Mouse (Mus musculus) heart, embryonic 13.5 days (tissue): ENCODE measurements around the gene Sumo1. TPM values are rescaled to one million over a fixed set of nuclear protein-coding genes. Genes with fewer than 3 reads are reported as not detected.

Source experiments
- ATAC-seq: fragments of 200-750 bp; cut with Nextera tagmentation; 2 replicates; pipeline ENCODE4 v1.8.0; 2017; ENCODE audit warnings: moderate TSS enrichment; ENCODE audit not compliant: insufficient number of reproducible peaks, low FRiP score, low TSS enrichment; ENCODE audit errors: extremely low read depth
- H3K27ac ChIP-seq: fragments of 300-500 bp; sonication (generic); replicated peaks from 2 replicates; pipeline ENCODE4 v1.5.1; 2015; ENCODE audit warnings: moderate library complexity, mild to moderate bottlenecking, inconsistent platforms
- H3K27me3 ChIP-seq: fragments of 300-500 bp; sonication (generic); replicated peaks from 2 replicates; pipeline ENCODE4 v1.6.1; 2015; ENCODE audit warnings: mild to moderate bottlenecking, inconsistent platforms
- H3K36me3 ChIP-seq: fragments of 300-500 bp; sonication (generic); 2 replicates; pipeline ENCODE4 v1.6.1; 2015; ENCODE audit warnings: mild to moderate bottlenecking, inconsistent platforms
- H3K4me1 ChIP-seq: fragments of 300-500 bp; sonication (generic); 2 replicates; pipeline ENCODE4 v1.6.1; 2015; ENCODE audit warnings: inconsistent platforms
- H3K4me2 ChIP-seq: fragments of 300-500 bp; sonication (generic); 2 replicates; pipeline ENCODE4 v1.6.1; 2015; ENCODE audit warnings: inconsistent platforms, mild to moderate bottlenecking, moderate library complexity
- H3K4me3 ChIP-seq: fragments of 300-500 bp; sonication (generic); 2 replicates; pipeline ENCODE4 v1.5.1; 2015; ENCODE audit warnings: moderate library complexity, mild to moderate bottlenecking, inconsistent platforms
- H3K9ac ChIP-seq: fragments of 300-500 bp; sonication (generic); 2 replicates; pipeline ENCODE4 v1.6.1; 2015; ENCODE audit warnings: inconsistent platforms, mild to moderate bottlenecking, moderate library complexity
- H3K9me3 ChIP-seq: fragments of 300-500 bp; sonication (generic); 2 replicates; pipeline ENCODE4 v1.6.1; 2016; ENCODE audit warnings: inconsistent platforms
- WGBS: fragments of 180-500 bp; shearing (Covaris S2); methylation state at CpG from one replicate; pipeline ENCODE4 v1.1.7; 2015; ENCODE audit warnings: mixed read lengths; 5-methylcytosine and 5-hydroxymethylcytosine counted together
- polyA plus RNA-seq: library from polyadenylated mRNA; unstranded; fragments of >200 nt; fragmentation: Nextera tagmentation; extraction: Ambion mirVana; gene quantifications from 2 replicates; pipeline ENCODE4 v1.2.1, GENCODE M21; 2015

Sumo1 gene
- polyA plus RNA-seq, 1 experiment from 2014 or later = 223 TPM

DNA sequence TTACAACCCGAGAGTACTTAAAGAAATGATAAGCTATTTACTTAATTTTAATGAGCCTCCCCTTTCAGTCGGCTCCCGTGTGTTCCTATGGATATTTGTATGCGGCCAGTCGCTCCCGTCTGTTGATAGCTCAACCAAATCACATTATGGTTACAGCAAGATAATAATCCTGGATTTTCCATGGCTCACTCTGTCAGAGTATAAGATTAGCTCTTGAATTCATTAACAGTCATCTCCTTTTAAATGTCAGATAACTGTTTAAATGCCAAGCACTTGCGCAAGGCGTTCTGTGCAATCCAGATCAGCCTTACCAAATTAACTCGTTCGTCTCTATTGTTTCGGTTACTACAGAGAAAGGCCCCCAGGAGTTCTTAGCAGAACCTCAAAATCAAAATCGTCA, 77.8 kb downstream of the Sumo1 start:
- 24% methylated on average over 12 of the region's 12 CpGs for WGBS
- Histone ChIP-seq H3K9me3 (no peaks in the 10 kb centered on the region), H3K4me3 (peak overlapping the region; percentile 13), H3K27ac (no peak overlapping the region), H3K27me3 (peaks cover 76% of the 10 kb centered on the region), H3K4me1 (peaks cover 16% of the 10 kb centered on the region; the same call in 1 of the 2 replicates), H3K9ac (peak overlapping the region; percentile 0; the same call in 1 of the 2 replicates), H3K4me2 (peak overlapping the region; percentile 47), H3K36me3 (no peaks in the 10 kb centered on the region)
- ATAC-seq = no peak

DNA sequence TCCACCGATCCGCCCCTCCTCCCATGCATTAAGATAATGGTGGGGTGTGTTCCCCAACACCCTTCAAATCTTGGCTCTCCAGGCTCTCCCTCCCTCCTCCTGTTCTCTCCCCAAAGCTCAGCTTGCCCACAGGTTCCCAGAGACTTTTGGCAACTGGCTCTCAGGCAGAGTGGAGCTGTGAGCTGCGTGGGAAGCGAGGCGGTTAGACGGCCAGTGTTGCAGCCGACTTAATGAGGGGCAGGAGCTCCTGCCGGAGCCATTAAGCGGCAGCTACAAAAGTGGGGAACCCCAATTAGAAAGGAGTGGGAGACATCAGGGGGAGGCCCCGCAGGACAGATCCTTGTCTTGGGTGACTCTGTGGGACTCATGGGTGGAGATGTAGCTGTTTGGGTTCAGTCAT, 78.3 kb downstream of the Sumo1 start:
- no peak overlapping the region for H3K27ac ChIP-seq
- H3K27me3 ChIP-seq = peaks cover 71% of the 10 kb centered on the region
- ATAC-seq = no peak
- no peak overlapping the region for H3K9ac ChIP-seq
- peak overlapping the region; percentile 47 for H3K4me2 ChIP-seq
- no peaks in the 10 kb centered on the region for H3K9me3 ChIP-seq
- 8% methylated on average over 10 of the region's 10 CpGs for WGBS
- H3K4me3 ChIP-seq = peak overlapping the region; percentile 13
- H3K36me3 ChIP-seq = no peaks in the 10 kb centered on the region
- peaks cover 16% of the 10 kb centered on the region; the same call in 1 of the 2 replicates for H3K4me1 ChIP-seq

DNA sequence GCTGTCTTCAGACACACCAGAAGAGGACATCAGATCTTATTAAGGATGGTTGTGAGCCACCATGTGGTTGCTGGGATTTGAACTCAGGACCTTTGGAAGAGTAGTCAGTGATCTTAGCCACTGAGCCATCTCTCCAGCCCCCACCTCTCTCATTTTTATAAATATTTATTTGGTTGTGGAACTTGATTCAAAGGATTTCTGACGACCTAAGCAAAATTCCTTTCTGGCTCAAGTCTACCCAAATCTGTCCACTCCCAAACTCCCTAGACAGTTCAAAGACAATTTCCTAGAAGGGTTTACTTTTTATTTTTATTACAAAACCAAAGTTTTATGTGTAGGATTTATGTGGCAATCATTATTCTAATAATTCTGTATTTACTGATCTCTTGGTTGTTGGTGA, 81.4 kb downstream of the Sumo1 start:
- ATAC-seq = no peak
- Histone ChIP-seq H3K4me2 (no peak overlapping the region), H3K9me3 (no peaks in the 10 kb centered on the region), H3K36me3 (no peaks in the 10 kb centered on the region), H3K4me3 (no peak overlapping the region), H3K4me1 (peaks cover 21% of the 10 kb centered on the region), H3K27me3 (peaks cover 55% of the 10 kb centered on the region), H3K27ac (no peak overlapping the region), H3K9ac (no peak overlapping the region)
- 69% methylated on average over 1 of the region's 1 CpGs for WGBS

DNA sequence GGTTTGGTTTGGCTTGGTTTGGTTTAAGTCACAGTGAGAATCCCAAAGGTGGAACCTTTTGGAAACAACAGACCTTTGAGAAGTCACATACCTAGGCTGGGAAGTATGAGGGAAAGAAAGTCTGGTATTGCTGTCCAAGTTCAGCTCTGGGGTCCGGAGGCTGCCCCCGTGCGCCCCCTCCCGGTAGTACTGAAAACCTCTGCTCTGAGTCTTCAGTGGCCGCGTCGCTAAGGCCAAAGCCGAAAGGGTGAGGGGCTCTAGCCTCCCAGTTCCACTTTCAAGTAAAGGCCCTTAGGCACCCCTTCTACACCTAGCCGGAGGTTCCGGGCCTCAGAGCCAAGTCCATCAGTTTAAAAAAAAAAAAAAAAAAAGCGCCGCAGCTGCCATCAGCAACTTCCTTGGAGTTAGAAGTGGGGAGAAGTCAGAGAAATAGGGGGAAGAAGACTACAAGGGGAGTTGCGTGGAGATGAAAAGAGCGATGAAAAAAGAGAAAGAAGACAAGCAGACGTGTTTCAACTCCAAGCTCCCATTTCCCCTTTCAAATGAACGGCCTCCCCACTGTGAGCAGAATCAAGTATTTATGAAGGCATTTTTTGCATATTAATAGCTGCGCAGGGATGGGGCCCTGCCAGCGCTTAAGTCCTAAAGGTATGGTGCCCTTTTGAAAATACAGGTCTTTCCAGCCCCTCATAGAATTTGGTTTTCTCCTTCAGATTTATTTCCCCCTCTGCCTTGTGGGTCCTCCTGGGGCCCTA, 85.8 kb downstream of the Sumo1 start:
- Histone ChIP-seq H3K4me1 (peaks cover 21% of the 10 kb centered on the region), H3K4me2 (peak overlapping the region; percentile 61), H3K9ac (peak overlapping the region; percentile 71), H3K9me3 (no peaks in the 10 kb centered on the region), H3K27ac (no peak overlapping the region), H3K4me3 (peak overlapping the region; percentile 30), H3K36me3 (no peaks in the 10 kb centered on the region), H3K27me3 (peaks cover 30% of the 10 kb centered on the region)
- 16% methylated on average over 18 of the region's 18 CpGs for WGBS
- no peak for ATAC-seq

DNA sequence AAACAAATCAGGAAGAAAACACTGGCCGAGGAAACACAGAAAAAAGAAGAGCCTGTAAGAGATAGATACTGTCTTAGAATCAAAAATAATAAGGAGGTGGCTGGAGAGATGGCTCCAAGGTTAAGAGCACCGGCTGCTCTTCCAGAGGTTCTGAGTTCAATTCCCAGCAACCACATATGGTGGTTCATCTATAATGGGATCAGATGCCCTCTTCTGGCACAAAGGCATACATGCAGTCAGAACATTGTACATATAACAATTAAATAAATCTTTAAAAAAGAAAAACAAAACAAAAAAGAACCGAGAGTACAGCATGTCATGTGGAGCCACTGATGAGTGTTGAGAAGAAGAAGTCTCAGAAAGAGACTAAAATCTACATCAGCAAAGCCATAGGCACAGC, 89.8 kb downstream of the Sumo1 start:
- Histone ChIP-seq H3K9ac (no peak overlapping the region), H3K36me3 (no peaks in the 10 kb centered on the region), H3K4me3 (no peak overlapping the region), H3K27ac (no peak overlapping the region; the same call in 1 of the 2 replicates), H3K4me1 (peaks cover 38% of the 10 kb centered on the region), H3K27me3 (peaks cover 30% of the 10 kb centered on the region), H3K9me3 (no peaks in the 10 kb centered on the region), H3K4me2 (no peak overlapping the region)
- ATAC-seq = no peak
- WGBS = 69% methylated on average over 3 of the region's 3 CpGs

DNA sequence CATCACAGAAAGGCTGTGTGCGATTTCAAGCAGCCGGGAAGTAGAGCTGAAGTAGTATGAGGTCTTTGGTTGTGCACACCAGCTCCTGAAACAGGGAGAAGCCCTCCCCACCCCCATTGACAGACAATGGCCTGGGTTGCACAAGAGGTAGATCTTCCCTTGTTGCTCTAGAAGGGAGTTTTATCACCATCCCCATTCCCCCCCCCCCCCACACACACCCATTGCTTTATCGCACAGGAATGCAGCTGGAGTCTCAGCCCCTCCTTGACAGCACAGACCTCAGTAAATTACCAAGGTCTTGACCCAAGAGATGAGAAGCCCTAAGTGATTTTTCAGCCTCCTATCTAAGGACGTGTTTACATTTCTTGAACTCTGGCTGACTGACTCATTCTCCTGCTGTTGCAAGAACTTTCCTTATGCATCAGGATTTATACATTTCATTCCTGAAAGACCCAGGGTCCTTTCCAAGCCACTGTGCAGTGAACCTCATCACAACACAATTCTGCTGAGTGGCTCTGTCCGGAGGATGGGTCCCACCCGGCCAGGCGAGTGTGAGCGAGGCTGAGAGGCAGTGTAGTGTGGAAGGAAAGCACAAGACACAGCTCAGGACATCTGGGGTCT, 90.4 kb downstream of the Sumo1 start:
- no peak for ATAC-seq
- H3K27ac ChIP-seq = peak overlapping the region; percentile 46
- no peaks in the 10 kb centered on the region for H3K36me3 ChIP-seq
- H3K4me1 ChIP-seq = peaks cover 38% of the 10 kb centered on the region
- no peak overlapping the region for H3K4me3 ChIP-seq
- no peak overlapping the region for H3K9ac ChIP-seq
- no peaks in the 10 kb centered on the region for H3K9me3 ChIP-seq
- 16% methylated on average over 8 of the region's 8 CpGs for WGBS
- H3K4me2 ChIP-seq = peak overlapping the region; percentile 30
- peaks cover 29% of the 10 kb centered on the region; the same call in 1 of the 2 replicates for H3K27me3 ChIP-seq

DNA sequence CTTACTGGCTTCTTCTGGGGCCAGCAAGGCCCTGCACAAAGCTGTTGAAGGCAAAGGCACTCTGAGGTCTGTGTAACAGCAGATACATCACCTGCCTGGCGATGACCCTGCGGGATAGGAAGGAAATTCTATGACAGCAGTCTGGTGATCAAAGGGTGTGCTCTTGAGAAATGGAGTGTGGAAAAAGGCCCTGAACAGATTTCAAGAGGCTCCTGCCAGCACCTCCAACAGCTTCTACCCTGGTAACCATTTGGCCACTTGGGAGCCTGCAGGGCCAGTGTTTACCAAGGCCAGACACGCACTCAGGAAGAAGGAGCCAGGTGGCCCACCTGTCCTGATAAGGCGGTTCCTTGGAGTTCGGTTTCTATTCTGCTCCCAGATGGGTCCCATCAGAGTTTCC, 91.3 kb downstream of the Sumo1 start:
- peaks cover 33% of the 10 kb centered on the region for H3K4me1 ChIP-seq
- H3K36me3 ChIP-seq = no peaks in the 10 kb centered on the region
- H3K4me2 ChIP-seq = no peak overlapping the region
- H3K9me3 ChIP-seq = no peaks in the 10 kb centered on the region
- no peak overlapping the region for H3K9ac ChIP-seq
- H3K27me3 ChIP-seq = peaks cover 27% of the 10 kb centered on the region; the same call in 1 of the 2 replicates
- no peak for ATAC-seq
- peak overlapping the region; percentile 46 for H3K27ac ChIP-seq
- whole genome bisulfite sequencing = 21% methylated on average over 5 of the region's 5 CpGs
- no peak overlapping the region for H3K4me3 ChIP-seq

DNA sequence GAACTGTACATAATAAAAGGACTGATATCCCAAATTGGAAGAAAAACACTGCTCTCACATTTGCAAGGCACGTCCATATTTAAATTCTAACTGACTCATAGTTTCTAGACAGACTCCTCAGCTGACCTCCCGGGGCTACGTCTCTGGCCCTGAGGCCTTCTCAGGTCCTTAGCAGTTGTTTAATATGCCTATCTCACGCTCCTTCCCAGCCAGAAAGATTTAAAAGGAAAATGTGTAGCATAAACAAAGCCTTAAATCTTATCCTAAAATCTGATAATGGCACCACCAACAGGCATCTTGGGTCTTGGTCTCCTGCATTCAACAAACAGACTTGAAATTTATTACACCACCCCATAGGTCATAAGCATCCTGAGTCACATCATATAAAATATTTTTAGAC, 91.9 kb downstream of the Sumo1 start:
- peaks cover 29% of the 10 kb centered on the region for H3K27me3 ChIP-seq
- no peak overlapping the region for H3K27ac ChIP-seq
- no peak overlapping the region for H3K4me3 ChIP-seq
- H3K9ac ChIP-seq = no peak overlapping the region
- H3K4me1 ChIP-seq = peaks cover 33% of the 10 kb centered on the region
- ATAC-seq = no peak
- no peaks in the 10 kb centered on the region for H3K9me3 ChIP-seq
- no peak overlapping the region for H3K4me2 ChIP-seq
- WGBS = 61% methylated on average over 4 of the region's 4 CpGs
- H3K36me3 ChIP-seq = no peaks in the 10 kb centered on the region

DNA sequence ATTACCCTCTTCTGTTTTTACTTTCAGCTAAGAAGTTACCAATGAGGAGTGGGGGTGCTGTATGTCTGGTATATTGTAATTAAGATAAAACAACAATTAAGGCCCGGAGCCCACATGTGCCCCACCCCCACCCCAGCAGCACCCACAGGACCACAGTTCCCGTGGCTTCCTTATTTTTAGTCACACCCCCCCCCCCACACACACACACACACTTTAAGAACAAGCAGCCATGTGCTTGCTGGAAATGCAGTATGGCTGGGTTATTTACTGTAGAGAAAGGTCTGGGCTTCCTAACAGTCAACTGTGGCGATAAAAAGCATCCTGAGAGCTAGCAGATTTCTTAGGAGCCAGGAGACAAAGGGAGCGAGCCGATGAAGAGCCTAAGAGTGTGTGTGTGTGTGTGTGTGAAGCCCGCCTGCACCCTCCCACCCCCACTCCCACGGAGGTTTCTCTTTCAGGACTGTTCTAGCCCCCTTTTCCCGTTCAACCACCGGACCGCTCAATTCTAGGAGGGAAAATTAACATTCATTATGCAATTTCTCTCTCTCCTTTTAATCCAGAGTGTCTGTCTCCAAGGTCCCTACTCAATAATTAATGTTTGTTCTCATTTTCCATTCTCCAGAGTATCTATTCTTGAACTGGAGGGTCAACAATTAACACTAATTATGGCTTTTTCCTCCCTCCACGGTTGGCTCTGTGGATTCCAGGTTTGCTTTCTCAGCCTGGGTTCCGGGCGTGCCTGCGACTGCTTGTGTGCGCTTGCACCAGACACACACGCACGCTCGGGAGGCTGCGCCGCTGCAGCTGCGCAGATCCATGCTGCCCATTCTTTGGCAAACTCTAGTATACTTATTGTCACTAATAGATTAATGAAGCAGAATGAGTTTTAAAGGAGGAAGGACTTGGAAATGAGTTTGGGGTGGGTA, 96.1 kb downstream of the Sumo1 start:
- Histone ChIP-seq H3K9ac (peak overlapping the region; percentile 1; the same call in 1 of the 2 replicates), H3K27me3 (peaks cover 18% of the 10 kb centered on the region), H3K4me1 (peaks cover 14% of the 10 kb centered on the region), H3K27ac (no peak overlapping the region), H3K9me3 (no peaks in the 10 kb centered on the region), H3K4me3 (peak overlapping the region; percentile 28), H3K4me2 (peak overlapping the region; percentile 60), H3K36me3 (no peaks in the 10 kb centered on the region)
- ATAC-seq = no peak
- 47% methylated on average over 21 of the region's 21 CpGs for WGBS

DNA sequence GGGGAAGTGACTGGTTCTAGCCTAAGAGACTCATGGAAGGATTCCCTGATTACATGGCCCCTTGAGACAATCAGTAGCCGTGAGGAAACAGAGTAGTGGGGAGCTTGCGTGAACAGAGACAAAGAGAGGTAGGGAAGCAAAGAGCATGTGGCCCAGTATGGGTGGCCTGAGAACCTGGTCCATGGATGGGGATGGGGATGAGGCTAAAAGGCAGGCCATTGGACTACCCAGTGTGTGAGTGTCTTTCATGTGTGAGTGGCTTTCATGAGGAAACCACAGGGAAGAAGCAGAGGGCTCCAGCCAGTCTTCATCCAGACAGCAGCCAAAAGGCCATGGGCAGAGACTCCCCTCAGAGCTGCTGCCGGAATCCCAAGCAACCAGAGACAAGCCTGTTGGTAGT, 96.8 kb downstream of the Sumo1 start:
- Histone ChIP-seq H3K36me3 (no peaks in the 10 kb centered on the region), H3K27me3 (peaks cover 20% of the 10 kb centered on the region), H3K9me3 (no peaks in the 10 kb centered on the region), H3K27ac (no peak overlapping the region), H3K9ac (no peak overlapping the region), H3K4me1 (peaks cover 7% of the 10 kb centered on the region; the same call in 1 of the 2 replicates), H3K4me2 (no peak overlapping the region), H3K4me3 (no peak overlapping the region)
- ATAC-seq = no peak
- 67% methylated on average over 3 of the region's 3 CpGs for WGBS

DNA sequence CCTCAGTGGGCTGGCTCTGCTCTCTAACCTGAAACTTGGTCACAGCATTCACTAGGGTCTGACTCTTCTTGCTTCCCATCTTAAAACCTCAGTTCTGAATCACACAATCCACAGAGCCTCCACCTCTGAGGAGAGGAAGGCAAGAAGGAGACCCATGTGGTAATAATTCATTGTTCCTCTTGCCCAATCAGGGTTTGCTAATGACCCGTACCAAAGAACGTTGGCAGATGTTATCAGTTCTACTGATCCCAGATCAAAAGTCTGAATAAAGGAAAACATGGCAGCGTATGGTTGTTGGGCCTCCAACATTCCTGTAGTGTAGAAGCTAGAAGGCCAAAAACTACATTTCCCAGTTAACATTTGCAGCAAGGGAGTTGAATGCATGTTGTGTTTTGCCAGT, 99.1 kb downstream of the Sumo1 start:
- H3K36me3 ChIP-seq = no peaks in the 10 kb centered on the region
- no peak overlapping the region for H3K4me2 ChIP-seq
- H3K4me1 ChIP-seq = 0 out of 2 replicates have a peak, but pooled peaks cover 5% of the 10 kb centered on the region
- H3K9ac ChIP-seq = no peak overlapping the region
- no peak overlapping the region for H3K4me3 ChIP-seq
- no peaks in the 10 kb centered on the region for H3K9me3 ChIP-seq
- 81% methylated on average over 3 of the region's 3 CpGs for WGBS
- no peak overlapping the region for H3K27ac ChIP-seq
- ATAC-seq = no peak
- peaks cover 18% of the 10 kb centered on the region for H3K27me3 ChIP-seq
